Mouse (Mus musculus) liver, embryonic 14.5 days (tissue): ENCODE data around the gene Ncapg2.

ENCODE experiments used
- CTCF ChIP-seq: IDR thresholded peaks from 2 replicates; pipeline ENCODE4 v1.5.1; 2016; ENCODE audit warnings: antibody characterized with exemption, low read depth, control low read depth
- EP300 ChIP-seq: IDR thresholded peaks from 2 replicates; pipeline ENCODE4 v1.6.1; 2016; ENCODE audit warnings: antibody characterized with exemption, low read depth

DNA sequence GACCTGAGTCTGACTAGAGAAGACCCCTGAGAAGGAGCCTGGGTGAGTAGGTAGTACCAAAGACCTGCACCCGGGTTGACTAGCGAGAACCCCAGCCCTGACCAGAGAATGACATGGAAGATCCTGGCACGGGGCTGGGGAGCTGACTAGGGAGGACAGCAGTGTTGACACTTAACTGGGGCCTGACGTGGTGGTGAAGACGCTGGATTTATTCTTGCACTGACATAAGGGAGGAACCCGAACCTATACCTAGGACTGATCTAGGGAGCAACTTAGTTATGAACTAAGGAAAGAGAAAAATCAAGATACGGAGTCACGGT lies 594 bp downstream of the Ncapg2 start:
- no peak for TF ChIP-seq EP300
- no peak for TF ChIP-seq CTCF
